Mouse (Mus musculus): ENCODE data around the gene Smim5. TPM values are rescaled to one million over a fixed set of nuclear protein-coding genes. Genes with fewer than 3 reads are reported as not detected.

The Smim5 gene
- polyA plus RNA-seq, 1 experiment: 2.1 TPM

DNA sequence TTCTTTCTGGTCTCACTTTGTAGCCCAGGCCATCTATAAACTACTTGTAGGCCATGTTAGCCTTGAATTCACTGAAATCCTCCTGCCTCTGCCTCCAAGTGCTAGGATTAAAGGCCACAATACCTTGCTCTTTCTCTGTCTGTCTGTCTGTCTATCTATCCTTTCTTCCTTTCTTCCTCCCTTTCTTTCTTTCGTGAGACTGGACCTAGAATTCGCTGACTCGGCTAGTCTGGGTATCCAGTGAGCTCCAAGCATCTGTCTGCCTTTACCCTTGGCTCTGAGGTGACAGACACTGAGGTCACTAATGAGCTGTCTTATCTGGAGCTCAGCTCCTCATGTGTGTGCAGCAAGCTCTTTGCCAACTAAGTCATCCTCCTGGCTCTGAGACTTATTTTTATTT lies 23.8 kb upstream of the Smim5 start:
- TF ChIP-seq GATA1 (IDR thresholded peaks at IDR 0.05; ENCODE audit: low read length): no peak
- TF ChIP-seq TAL1 (IDR thresholded peaks at IDR 0.05; ENCODE audit: low read length): no peak
- Histone ChIP-seq H3K36me3 (ENCODE audit: control insufficient read depth) (no peaks in the 10 kb centered on the region), H3K27me3 (ENCODE audit: control insufficient read depth) (0 out of 2 replicates have a peak, but pooled peaks cover 6% of the 10 kb centered on the region), H3K4me1 (ENCODE audit: control insufficient read depth) (peaks cover 15% of the 10 kb centered on the region), H3K4me3 (replicated peaks) (no peak overlapping the region), H3K9me3 (ENCODE audit: control insufficient read depth, low read length) (no peaks in the 10 kb centered on the region)

DNA sequence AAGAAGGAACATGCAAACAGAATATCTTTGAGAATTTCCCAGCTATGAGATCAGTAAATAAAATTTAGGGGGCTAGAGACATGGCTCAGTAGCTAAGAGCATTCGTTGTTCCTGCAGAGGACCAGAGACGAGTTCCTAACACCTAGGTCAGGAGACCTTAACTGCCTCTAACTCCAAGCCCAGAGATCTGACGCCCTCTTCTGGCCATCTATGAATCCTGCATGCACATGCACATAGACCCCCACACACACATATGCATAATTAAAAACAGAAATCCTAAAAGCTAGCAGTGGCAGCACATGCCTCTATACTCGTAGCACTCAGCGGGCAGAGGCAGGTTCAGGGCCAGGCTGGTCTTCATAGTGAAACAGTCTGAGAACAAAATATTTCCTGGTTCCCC lies 23.3 kb upstream of the Smim5 start:
- H3K9me3 ChIP-seq (ENCODE audit: control insufficient read depth, low read length): no peaks in the 10 kb centered on the region
- no peaks in the 10 kb centered on the region for H3K36me3 ChIP-seq (ENCODE audit: control insufficient read depth)
- TF ChIP-seq GATA1 (IDR thresholded peaks at IDR 0.05; ENCODE audit: low read length) (no peak), TAL1 (IDR thresholded peaks at IDR 0.05; ENCODE audit: low read length) (no peak)
- H3K4me1 ChIP-seq (ENCODE audit: control insufficient read depth): peaks cover 14% of the 10 kb centered on the region
- H3K27me3 ChIP-seq (ENCODE audit: control insufficient read depth): 0 out of 2 replicates have a peak, but pooled peaks cover 6% of the 10 kb centered on the region
- no peak overlapping the region for H3K4me3 ChIP-seq (replicated peaks)

DNA sequence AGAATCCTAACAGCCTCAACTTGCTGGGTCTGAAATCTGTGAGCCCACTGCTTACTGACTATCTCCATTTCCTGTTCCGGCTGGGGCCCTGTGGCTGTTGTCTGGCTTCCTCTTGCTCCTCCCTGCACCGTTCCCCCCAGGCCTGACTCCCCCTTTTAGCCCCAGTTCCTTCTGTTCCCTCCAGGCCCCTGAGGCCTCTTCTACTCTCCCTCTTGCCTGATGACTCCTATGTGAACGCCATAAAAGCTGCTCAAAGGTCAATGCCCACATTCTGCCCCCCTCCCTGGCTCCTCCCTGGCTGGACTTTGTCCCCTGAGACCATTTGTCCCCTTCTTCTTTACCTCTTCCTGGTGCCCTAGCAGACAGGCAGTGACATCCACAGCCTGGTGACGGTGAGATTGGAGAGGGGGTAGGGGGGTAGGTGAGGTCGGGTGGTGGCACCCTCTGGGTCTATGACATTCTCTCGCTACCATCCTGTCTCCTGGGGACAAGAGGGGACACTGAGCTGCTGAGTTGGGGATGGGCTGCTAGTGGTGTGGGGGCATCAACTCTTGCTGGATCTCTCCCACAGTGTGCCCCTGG lies 22.5 kb upstream of the Smim5 start:
- Histone ChIP-seq H3K4me3 (replicated peaks) (no peak overlapping the region), H3K9me3 (ENCODE audit: control insufficient read depth, low read length) (no peaks in the 10 kb centered on the region), H3K4me1 (ENCODE audit: control insufficient read depth) (peaks cover 6% of the 10 kb centered on the region), H3K27me3 (ENCODE audit: control insufficient read depth) (peaks cover 8% of the 10 kb centered on the region), H3K36me3 (ENCODE audit: control insufficient read depth) (no peaks in the 10 kb centered on the region)
- TF ChIP-seq GATA1 (IDR thresholded peaks at IDR 0.05; ENCODE audit: low read length): no peak
- TF ChIP-seq TAL1 (IDR thresholded peaks at IDR 0.05; ENCODE audit: low read length): no peak

DNA sequence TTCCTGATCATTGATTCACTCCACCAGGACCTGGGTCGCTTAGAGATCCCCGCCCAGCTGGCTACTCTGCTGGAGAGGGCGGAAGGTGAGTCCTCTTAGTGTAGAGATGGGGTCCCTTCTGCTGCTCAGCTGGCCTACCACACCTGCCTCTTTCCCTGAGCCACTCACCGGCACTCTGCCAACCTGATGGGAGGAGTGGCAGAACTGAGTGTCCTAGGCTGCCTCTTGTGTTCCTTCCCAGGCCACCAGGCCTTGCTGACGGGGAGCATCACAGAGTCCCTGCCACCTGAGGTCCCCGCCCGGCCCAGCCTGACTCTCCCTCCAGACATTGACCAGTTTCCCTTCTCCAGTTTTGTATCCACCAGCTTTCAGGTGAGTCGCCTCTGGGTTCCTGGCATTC lies 21.7 kb upstream of the Smim5 start:
- no peaks in the 10 kb centered on the region for H3K9me3 ChIP-seq (ENCODE audit: control insufficient read depth, low read length)
- H3K27me3 ChIP-seq (ENCODE audit: control insufficient read depth): peaks cover 14% of the 10 kb centered on the region
- H3K4me1 ChIP-seq (ENCODE audit: control insufficient read depth): peaks cover 2% of the 10 kb centered on the region
- H3K4me3 ChIP-seq (replicated peaks): no peak overlapping the region
- no peaks in the 10 kb centered on the region for H3K36me3 ChIP-seq (ENCODE audit: control insufficient read depth)
- TF ChIP-seq GATA1 (IDR thresholded peaks at IDR 0.05; ENCODE audit: low read length) (no peak), TAL1 (IDR thresholded peaks at IDR 0.05; ENCODE audit: low read length) (no peak)

DNA sequence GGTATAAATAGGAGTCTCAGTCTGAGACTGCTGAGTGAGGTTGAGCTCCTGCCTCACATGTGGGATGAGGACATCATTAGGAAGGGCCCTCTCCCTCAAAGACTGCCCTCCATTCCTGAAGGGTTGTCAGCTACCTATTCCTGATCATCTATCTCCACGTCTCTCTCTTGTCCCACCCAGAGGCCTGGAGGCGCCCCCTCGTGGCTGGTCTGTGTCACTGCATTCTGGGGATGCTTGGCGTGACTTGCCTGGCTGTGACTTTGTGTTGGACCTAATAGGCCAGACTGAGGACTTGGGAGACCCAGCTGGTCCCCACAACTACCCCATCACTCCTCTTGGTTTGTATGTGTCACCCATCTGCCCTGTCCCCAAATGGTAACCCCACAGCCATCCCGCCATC lies 18.8 kb upstream of the Smim5 start:
- Histone ChIP-seq H3K36me3 (ENCODE audit: control insufficient read depth) (no peaks in the 10 kb centered on the region), H3K27me3 (ENCODE audit: control insufficient read depth) (peaks cover 19% of the 10 kb centered on the region), H3K4me3 (replicated peaks) (no peak overlapping the region), H3K4me1 (ENCODE audit: control insufficient read depth) (peaks cover 5% of the 10 kb centered on the region), H3K9me3 (ENCODE audit: control insufficient read depth, low read length) (no peaks in the 10 kb centered on the region)
- no peak for TF ChIP-seq GATA1 (IDR thresholded peaks at IDR 0.05; ENCODE audit: low read length)
- TF ChIP-seq TAL1 (IDR thresholded peaks at IDR 0.05; ENCODE audit: low read length): no peak

DNA sequence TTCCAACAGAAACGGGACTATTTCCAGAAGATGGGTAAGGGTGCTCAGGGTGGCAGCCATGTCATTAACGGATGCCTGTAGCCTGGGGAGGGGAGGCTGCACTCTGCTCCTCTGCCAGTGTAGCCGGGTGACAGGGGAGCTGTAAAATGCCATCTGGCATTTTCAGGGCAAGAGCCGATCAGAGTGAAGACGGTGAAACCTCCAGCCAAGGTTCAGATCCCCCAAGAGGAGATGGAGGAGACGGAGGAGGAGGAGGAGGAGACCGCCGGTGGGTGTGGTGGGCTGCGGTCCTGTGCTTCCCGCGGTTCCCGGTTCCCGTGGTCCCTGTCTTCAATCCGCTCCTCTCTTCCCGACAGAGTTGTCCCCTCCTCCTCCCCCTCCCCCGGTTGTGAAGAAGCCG lies 16.5 kb upstream of the Smim5 start:
- Histone ChIP-seq H3K4me3 (replicated peaks) (no peak overlapping the region), H3K4me1 (ENCODE audit: control insufficient read depth) (peaks cover 4% of the 10 kb centered on the region), H3K27me3 (ENCODE audit: control insufficient read depth) (peaks cover 20% of the 10 kb centered on the region), H3K36me3 (ENCODE audit: control insufficient read depth) (no peaks in the 10 kb centered on the region), H3K9me3 (ENCODE audit: control insufficient read depth, low read length) (no peaks in the 10 kb centered on the region)
- TF ChIP-seq TAL1 (IDR thresholded peaks at IDR 0.05; ENCODE audit: low read length) (no peak), GATA1 (IDR thresholded peaks at IDR 0.05; ENCODE audit: low read length) (no peak)

DNA sequence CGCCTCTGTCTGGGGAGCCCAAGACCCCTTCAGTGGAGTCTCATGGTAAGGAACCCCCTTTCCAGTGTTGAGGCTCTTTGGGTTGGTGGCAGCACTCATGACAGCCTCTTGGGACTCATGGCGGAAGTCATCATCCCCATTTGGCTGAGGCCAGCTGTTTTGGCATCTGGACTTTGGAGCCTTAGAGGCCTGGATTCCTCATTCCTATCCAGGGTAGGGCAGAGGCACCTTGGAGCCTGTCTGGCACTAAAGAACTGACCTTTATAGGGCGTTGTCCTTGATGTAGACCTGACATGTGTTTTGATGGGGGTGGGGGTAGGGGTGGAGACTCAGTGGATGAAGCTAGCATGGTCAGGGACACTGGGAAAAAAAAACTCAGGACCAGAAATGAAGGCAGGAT lies 15.4 kb upstream of the Smim5 start:
- peaks cover 4% of the 10 kb centered on the region for H3K4me1 ChIP-seq (ENCODE audit: control insufficient read depth)
- H3K36me3 ChIP-seq (ENCODE audit: control insufficient read depth): no peaks in the 10 kb centered on the region
- H3K27me3 ChIP-seq (ENCODE audit: control insufficient read depth): peaks cover 21% of the 10 kb centered on the region
- TF ChIP-seq TAL1 (IDR thresholded peaks at IDR 0.05; ENCODE audit: low read length): no peak
- TF ChIP-seq GATA1 (IDR thresholded peaks at IDR 0.05; ENCODE audit: low read length): no peak
- no peak overlapping the region for H3K4me3 ChIP-seq (replicated peaks)
- H3K9me3 ChIP-seq (ENCODE audit: control insufficient read depth, low read length): no peaks in the 10 kb centered on the region

DNA sequence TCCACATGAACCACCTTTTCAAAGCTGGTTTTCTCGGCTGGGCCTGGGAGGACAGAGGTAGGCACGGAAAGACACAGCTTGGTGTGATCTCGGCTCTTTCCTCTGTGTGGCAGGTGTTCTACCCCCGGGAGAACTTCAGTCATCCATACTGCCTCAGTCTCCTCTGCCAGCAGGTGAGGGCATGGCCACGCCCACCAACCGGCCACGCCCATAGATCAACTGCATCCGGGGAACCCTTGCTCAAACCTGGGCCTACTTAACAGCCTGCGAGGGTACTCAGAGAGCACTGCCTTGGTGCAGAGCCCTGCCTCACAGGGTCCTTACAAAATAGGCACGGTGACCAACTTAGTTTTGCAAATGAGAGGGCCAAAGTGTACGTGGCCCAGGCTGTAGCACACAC lies 14.5 kb upstream of the Smim5 start:
- Histone ChIP-seq H3K36me3 (ENCODE audit: control insufficient read depth) (no peaks in the 10 kb centered on the region), H3K4me3 (replicated peaks) (no peak overlapping the region), H3K4me1 (ENCODE audit: control insufficient read depth) (peaks cover 4% of the 10 kb centered on the region), H3K27me3 (ENCODE audit: control insufficient read depth) (peaks cover 18% of the 10 kb centered on the region), H3K9me3 (ENCODE audit: control insufficient read depth, low read length) (no peaks in the 10 kb centered on the region)
- TF ChIP-seq TAL1 (IDR thresholded peaks at IDR 0.05; ENCODE audit: low read length) (no peak), GATA1 (IDR thresholded peaks at IDR 0.05; ENCODE audit: low read length) (no peak)

DNA sequence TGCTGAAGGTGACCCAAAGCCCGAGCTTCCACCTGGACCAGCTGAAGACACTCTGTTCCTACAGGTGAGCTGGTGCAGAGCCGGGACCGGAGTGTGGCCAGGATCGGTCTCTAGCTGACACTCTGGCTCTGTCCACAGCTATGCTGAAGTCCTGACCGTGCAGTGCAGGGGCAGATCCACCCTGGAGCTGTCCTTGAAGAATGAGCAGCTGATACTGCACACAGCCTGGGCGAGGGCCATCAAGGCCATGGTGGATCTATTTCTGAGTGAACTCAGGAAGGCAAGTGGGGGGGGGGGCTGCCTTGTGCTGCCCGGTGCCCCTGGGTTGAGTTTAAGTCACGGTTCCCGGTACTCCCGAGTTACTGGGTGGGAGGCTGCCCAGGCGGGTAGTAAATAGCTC lies 13.3 kb upstream of the Smim5 start:
- TF ChIP-seq TAL1 (IDR thresholded peaks at IDR 0.05; ENCODE audit: low read length) (no peak), GATA1 (IDR thresholded peaks at IDR 0.05; ENCODE audit: low read length) (no peak)
- peaks cover 18% of the 10 kb centered on the region for H3K27me3 ChIP-seq (ENCODE audit: control insufficient read depth)

DNA sequence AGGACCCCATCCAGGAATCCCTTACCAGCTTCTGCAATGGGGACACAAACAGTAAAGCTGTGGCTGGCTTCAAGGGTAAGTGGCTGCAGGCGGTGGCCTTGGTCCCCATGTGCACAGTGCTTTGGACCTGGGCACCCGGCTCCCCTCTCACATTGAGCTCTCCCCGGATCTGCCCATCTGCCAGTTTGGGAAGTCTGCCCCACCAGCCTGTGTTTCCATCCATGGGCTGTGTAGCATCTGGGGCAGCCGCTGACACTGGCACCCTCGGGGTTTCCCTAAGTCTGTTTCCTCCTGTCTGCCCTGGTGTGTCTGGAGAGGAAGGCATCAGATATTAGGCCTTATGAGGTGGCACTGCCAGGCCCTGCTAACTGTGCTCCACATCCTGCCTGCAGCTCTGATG lies 11.7 kb upstream of the Smim5 start:
- Histone ChIP-seq H3K9me3 (ENCODE audit: control insufficient read depth, low read length) (no peaks in the 10 kb centered on the region), H3K4me1 (ENCODE audit: control insufficient read depth) (peaks cover 4% of the 10 kb centered on the region), H3K27me3 (ENCODE audit: control insufficient read depth) (peaks cover 10% of the 10 kb centered on the region), H3K36me3 (ENCODE audit: control insufficient read depth) (peaks cover 11% of the 10 kb centered on the region), H3K4me3 (replicated peaks) (no peak overlapping the region)
- TF ChIP-seq TAL1 (IDR thresholded peaks at IDR 0.05; ENCODE audit: low read length) (no peak), GATA1 (IDR thresholded peaks at IDR 0.05; ENCODE audit: low read length) (no peak)

More for the DNA sequence above, 13.3 kb upstream of the Smim5 start:
- no peaks in the 10 kb centered on the region for H3K36me3 ChIP-seq (ENCODE audit: control insufficient read depth)
- peaks cover 4% of the 10 kb centered on the region for H3K4me1 ChIP-seq (ENCODE audit: control insufficient read depth)
- H3K4me3 ChIP-seq (replicated peaks): no peak overlapping the region
- no peaks in the 10 kb centered on the region for H3K9me3 ChIP-seq (ENCODE audit: control insufficient read depth, low read length)
